27 mouse cellular contexts compared by ENCODE assay signal in the genomic region with DNA sequence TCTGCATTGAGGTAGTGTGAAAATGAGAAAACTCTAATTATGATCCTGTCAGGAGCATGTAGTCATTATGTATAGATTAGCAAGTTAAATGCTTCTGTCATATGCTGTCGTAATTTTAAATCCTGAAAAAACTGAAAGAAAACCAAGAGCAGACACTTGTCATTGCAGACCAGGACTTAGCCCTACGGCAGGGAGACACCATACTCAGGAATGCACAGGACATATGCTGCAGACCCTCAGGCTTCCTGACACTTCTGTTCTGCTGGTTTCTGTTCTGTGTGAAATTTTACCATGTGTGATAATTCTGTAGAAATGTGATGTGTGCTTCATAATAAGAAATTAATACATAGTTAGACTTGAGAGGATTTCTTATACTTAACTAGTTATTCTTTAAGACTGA.
"Had no signal": no experiment of that assay in that cellular context is flagged by ENCODE, and none has a peak within 500 bp of the region (broad histone marks: within the 10 kb centered on the region; RNA-seq: fewer than 3 reads in every experiment).

No protein-coding gene starts in this region.

- H3K27ac ChIP-seq: gastrocnemius, adult 2 months; heart, embryonic 10.5 days; hindbrain, embryonic 10.5 days; hindbrain, embryonic 12.5 days; hindbrain, embryonic 14.5 days; intestine, embryonic 15.5 days; left cerebral cortex, adult 2 months; limb, embryonic 10.5 days; limb, embryonic 12.5 days; liver, embryonic 13.5 days had no signal

- H3K36me3 ChIP-seq: heart, embryonic 10.5 days; heart, embryonic 12.5 days; hindbrain, embryonic 10.5 days; hindbrain, embryonic 12.5 days; intestine, embryonic 15.5 days; limb, embryonic 10.5 days; limb, embryonic 12.5 days; liver, embryonic 13.5 days had no signal

- DNase-seq: gastrocnemius, adult 2 months; gastrocnemius, postnatal 10 days; gastrocnemius, postnatal 25 days; heart, adult 18-20 months; heart, postnatal 10 days; heart, postnatal 4 days; kidney, adult 18-20 months; kidney, adult 8-10 months; kidney, postnatal 10 days; kidney, postnatal 25 days; kidney, postnatal 4 days; liver; liver, embryonic 13.5 days had no signal

- H3K4me3 ChIP-seq: gastrocnemius, adult 2 months; heart, embryonic 10.5 days; heart, embryonic 12.5 days; hindbrain, embryonic 10.5 days; hindbrain, embryonic 12.5 days; intestine, embryonic 15.5 days; layer of hippocampus, adult 2 months; left cerebral cortex, adult 2 months; limb, embryonic 10.5 days; limb, embryonic 12.5 days; liver, embryonic 13.5 days had no signal

- H3K9ac ChIP-seq: heart, embryonic 12.5 days; hindbrain, embryonic 12.5 days; hindbrain, embryonic 14.5 days; intestine, embryonic 15.5 days; limb, embryonic 12.5 days; liver, embryonic 13.5 days had no signal

- H3K9me3 ChIP-seq: heart, embryonic 10.5 days; heart, embryonic 12.5 days; hindbrain, embryonic 10.5 days; hindbrain, embryonic 12.5 days; intestine, embryonic 15.5 days; limb, embryonic 10.5 days; limb, embryonic 12.5 days; liver, embryonic 13.5 days had no signal

- H3K4me1 ChIP-seq: heart, embryonic 10.5 days; heart, embryonic 12.5 days; hindbrain, embryonic 10.5 days; hindbrain, embryonic 12.5 days; intestine, embryonic 15.5 days; limb, embryonic 10.5 days; limb, embryonic 12.5 days; liver, embryonic 13.5 days had no signal

- ATAC-seq: hindbrain, embryonic 16.5 days; inflammation-experienced regulatory T-cells, adult 6 months; intestine, embryonic 15.5 days; intestine, postnatal 0 days had no signal

- H3K4me2 ChIP-seq: heart, embryonic 12.5 days; hindbrain, embryonic 12.5 days; hindbrain, embryonic 14.5 days; intestine, embryonic 15.5 days; limb, embryonic 12.5 days; liver, embryonic 11.5 days; liver, embryonic 13.5 days had no signal

- H3K27me3 ChIP-seq: heart, embryonic 12.5 days; hindbrain, embryonic 12.5 days; intestine, embryonic 15.5 days; limb, embryonic 12.5 days; liver, embryonic 13.5 days had no signal
